Mouse (Mus musculus): ENCODE data around the gene Mpv17l2. TPM values are rescaled to one million over a fixed set of nuclear protein-coding genes. Genes with fewer than 3 reads are reported as not detected.
A peak's percentile ranks its signal among the peaks of the same experiment; 100 is the strongest.

The Mpv17l2 gene
- polyA plus RNA-seq, 1 experiment, result 86.8 TPM

GRCm38 (mm10) chr8:70804481-70805206 lies 43.9 kb upstream of the Mpv17l2 start, which contains the start of gene Mast3:
Gene Mast3, minus strand, starts transcription at chr8:70805054.
- peak within 1 kb of the TSS; percentile 85 for H3ac ChIP-seq (ENCODE audit: control insufficient read depth, insufficient read length, low read depth)
- no peaks in the 10 kb centered on the region for H3K79me3 ChIP-seq (ENCODE audit: low read depth)
- H3K4me3 ChIP-seq (ENCODE audit: insufficient read depth, poor library complexity, severe bottlenecking), result peak within 1 kb of the TSS; percentile 55
- H3K36me3 ChIP-seq (ENCODE audit: control insufficient read depth, insufficient read depth), result no peaks in the 10 kb centered on the region
- H3K79me2 ChIP-seq (ENCODE audit: control insufficient read depth, insufficient read depth), result peaks cover 18% of the 10 kb centered on the region
- TF ChIP-seq CEBPB (IDR thresholded peaks at IDR 0.05; ENCODE audit: low read depth) (no peak), USF1 (IDR thresholded peaks at IDR 0.05; ENCODE audit: low read depth) (peak; percentile 81), FOSL1 (IDR thresholded peaks at IDR 0.05; ENCODE audit: insufficient read depth, low read length, poor library complexity, severe bottlenecking) (no peak), CTCF (IDR thresholded peaks at IDR 0.05; ENCODE audit: control insufficient read depth, insufficient read depth, insufficient read length) (no peak)
- no peaks in the 10 kb centered on the region for H3K27me3 ChIP-seq (ENCODE audit: control insufficient read depth, insufficient read depth, insufficient read length)

- peak overlapping the region; percentile 85 for H3ac ChIP-seq (ENCODE audit: control insufficient read depth, insufficient read length, low read depth)
- TF ChIP-seq MAX (IDR thresholded peaks at IDR 0.05), result no peak
- no peak for TF ChIP-seq CEBPB (IDR thresholded peaks at IDR 0.05; ENCODE audit: low read depth)
- no peak for TF ChIP-seq CTCF (IDR thresholded peaks at IDR 0.05; ENCODE audit: control insufficient read depth, insufficient read depth, insufficient read length)
- no peak for TF ChIP-seq MYOD1 (IDR thresholded peaks at IDR 0.05; ENCODE audit: control insufficient read depth, insufficient read length, low read depth)
- no peak for TF ChIP-seq USF1 (IDR thresholded peaks at IDR 0.05; ENCODE audit: low read depth)
- TF ChIP-seq FOSL1 (IDR thresholded peaks at IDR 0.05; ENCODE audit: insufficient read depth, low read length, poor library complexity, severe bottlenecking), result no peak
- no peak for TF ChIP-seq MYOG (IDR thresholded peaks at IDR 0.05; ENCODE audit: control insufficient read depth, extremely low read depth, insufficient read length)
- no peaks in the 10 kb centered on the region for H3K36me3 ChIP-seq (ENCODE audit: control insufficient read depth, insufficient read depth)
- H3K79me2 ChIP-seq (ENCODE audit: control insufficient read depth, insufficient read depth), result peaks cover 18% of the 10 kb centered on the region
- no peaks in the 10 kb centered on the region for H3K27me3 ChIP-seq (ENCODE audit: control insufficient read depth, insufficient read depth, insufficient read length)
- peak overlapping the region; percentile 55 for H3K4me3 ChIP-seq (ENCODE audit: insufficient read depth, poor library complexity, severe bottlenecking)
- H3K79me3 ChIP-seq (ENCODE audit: low read depth), result no peaks in the 10 kb centered on the region
Measured at GRCm38 (mm10) chr8:70803761-70804480, 43.2 kb upstream of the Mpv17l2 start.

GRCm38 (mm10) chr8:70802786-70803510 lies 42.2 kb upstream of the Mpv17l2 start:
- no peaks in the 10 kb centered on the region for H3K27me3 ChIP-seq (ENCODE audit: control insufficient read depth, insufficient read depth, insufficient read length)
- no peaks in the 10 kb centered on the region for H3K36me3 ChIP-seq (ENCODE audit: control insufficient read depth, insufficient read depth)

GRCm38 (mm10) chr8:70801830-70802229 lies 41.1 kb upstream of the Mpv17l2 start:
- Histone ChIP-seq H3K36me3 (ENCODE audit: control insufficient read depth, insufficient read depth) (no peaks in the 10 kb centered on the region), H3ac (ENCODE audit: control insufficient read depth, insufficient read length, low read depth) (no peak overlapping the region), H3K4me3 (ENCODE audit: insufficient read depth, poor library complexity, severe bottlenecking) (no peak overlapping the region), H3K79me2 (ENCODE audit: control insufficient read depth, insufficient read depth) (peaks cover 18% of the 10 kb centered on the region), H3K27me3 (ENCODE audit: control insufficient read depth, insufficient read depth, insufficient read length) (no peaks in the 10 kb centered on the region), H3K79me3 (ENCODE audit: low read depth) (no peaks in the 10 kb centered on the region)
- TF ChIP-seq MAX (IDR thresholded peaks at IDR 0.05) (no peak), MYOD1 (IDR thresholded peaks at IDR 0.05; ENCODE audit: control insufficient read depth, insufficient read length, low read depth) (peak; percentile 91), FOSL1 (IDR thresholded peaks at IDR 0.05; ENCODE audit: insufficient read depth, low read length, poor library complexity, severe bottlenecking) (peak; percentile 75)

More at GRCm38 (mm10) chr8:70802786-70803510, 42.2 kb upstream of the Mpv17l2 start:
- H3K79me3 ChIP-seq (ENCODE audit: low read depth), result no peaks in the 10 kb centered on the region
- TF ChIP-seq MAX (IDR thresholded peaks at IDR 0.05), result no peak
- TF ChIP-seq USF1 (IDR thresholded peaks at IDR 0.05; ENCODE audit: low read depth), result no peak
- no peak for TF ChIP-seq MYOG (IDR thresholded peaks at IDR 0.05; ENCODE audit: control insufficient read depth, extremely low read depth, insufficient read length)
- no peak for TF ChIP-seq CEBPB (IDR thresholded peaks at IDR 0.05; ENCODE audit: low read depth)
- TF ChIP-seq MYOD1 (IDR thresholded peaks at IDR 0.05; ENCODE audit: control insufficient read depth, insufficient read length, low read depth), result no peak
- TF ChIP-seq CTCF (IDR thresholded peaks at IDR 0.05; ENCODE audit: control insufficient read depth, insufficient read depth, insufficient read length), result no peak
- no peak for TF ChIP-seq FOSL1 (IDR thresholded peaks at IDR 0.05; ENCODE audit: insufficient read depth, low read length, poor library complexity, severe bottlenecking)
- no peak overlapping the region for H3ac ChIP-seq (ENCODE audit: control insufficient read depth, insufficient read length, low read depth)
- H3K4me3 ChIP-seq (ENCODE audit: insufficient read depth, poor library complexity, severe bottlenecking), result no peak overlapping the region
- H3K79me2 ChIP-seq (ENCODE audit: control insufficient read depth, insufficient read depth), result peaks cover 18% of the 10 kb centered on the region

GRCm38 (mm10) chr8:70801156-70801555 lies 40.4 kb upstream of the Mpv17l2 start:
- peak; percentile 50 for TF ChIP-seq MYOD1 (IDR thresholded peaks at IDR 0.05; ENCODE audit: control insufficient read depth, insufficient read length, low read depth)
- TF ChIP-seq MAX (IDR thresholded peaks at IDR 0.05), result no peak
- H3K27me3 ChIP-seq (ENCODE audit: control insufficient read depth, insufficient read depth, insufficient read length), result no peaks in the 10 kb centered on the region
- no peak overlapping the region for H3ac ChIP-seq (ENCODE audit: control insufficient read depth, insufficient read length, low read depth)
- H3K4me3 ChIP-seq (ENCODE audit: insufficient read depth, poor library complexity, severe bottlenecking), result no peak overlapping the region
- H3K36me3 ChIP-seq (ENCODE audit: control insufficient read depth, insufficient read depth), result no peaks in the 10 kb centered on the region
- no peaks in the 10 kb centered on the region for H3K79me3 ChIP-seq (ENCODE audit: low read depth)
- H3K79me2 ChIP-seq (ENCODE audit: control insufficient read depth, insufficient read depth), result peaks cover 18% of the 10 kb centered on the region

All from C2C12 (cell line).